Mouse (Mus musculus): ENCODE results near the gene Vmac. TPM values are rescaled to one million over a fixed set of nuclear protein-coding genes. Genes with fewer than 3 reads are reported as not detected.

Vmac gene
- total and polyA plus RNA-seq, 3 experiments = 2.6 to 8.0 TPM; not detected in 1

- no peaks in the 10 kb centered on the region for H3K79me2 ChIP-seq (ENCODE audit: control insufficient read depth, insufficient read depth, low read length, poor library complexity)
- no peaks in the 10 kb centered on the region for H3K4me1 ChIP-seq (ENCODE audit: control insufficient read depth in 1 of 2, insufficient read depth in 2 of 2, low read length in 2 of 2)
- TF ChIP-seq MEF2A (IDR thresholded peaks at IDR 0.05; ENCODE audit: extremely low read depth, insufficient replicate concordance, low read depth, low read length, poor library complexity, severe bottlenecking) (no peak), GATA1 (IDR thresholded peaks at IDR 0.05; ENCODE audit: low read depth, low read length) (no peak), MYB (IDR thresholded peaks at IDR 0.05; ENCODE audit: low read depth, low read length) (no peak), ZKSCAN1 (IDR thresholded peaks at IDR 0.05; ENCODE audit: low read depth, low read length) (no peak), NELFE (IDR thresholded peaks at IDR 0.05; ENCODE audit: low read depth, low read length) (no peak), MYC (IDR thresholded peaks at IDR 0.05; ENCODE audit: low read depth, low read length) (no peak), USF1 (IDR thresholded peaks at IDR 0.05; ENCODE audit: low read depth, low read length) (no peak)
- no peak overlapping the region for H3K27ac ChIP-seq (ENCODE audit: control insufficient read depth, low read depth, low read length)
- H3K36me3 ChIP-seq (ENCODE audit: control insufficient read depth in 1 of 2, insufficient read depth in 2 of 2, low read length in 2 of 2) = no peaks in the 10 kb centered on the region
- no peak for DNase-seq (ENCODE audit: low read depth, low spot score)
- no peak overlapping the region for H3K4me3 ChIP-seq (ENCODE audit: control insufficient read depth in 1 of 2, insufficient read depth in 1 of 2, low read depth in 2 of 2, low read length in 2 of 2)
- no peaks in the 10 kb centered on the region for H3K27me3 ChIP-seq (ENCODE audit: control insufficient read depth in 1 of 2, insufficient read depth in 2 of 2, low read length in 2 of 2)
- H3K9ac ChIP-seq (ENCODE audit: control insufficient read depth, low read depth, low read length, poor library complexity, severe bottlenecking) = no peak overlapping the region
- no peaks in the 10 kb centered on the region for H3K9me3 ChIP-seq (replicated peaks; ENCODE audit: insufficient read depth, low read length)
Measured at GRCm38 (mm10) chr17:56740788-56741160, 23.0 kb upstream of the Vmac start.

GRCm38 (mm10) chr17:56740118-56740787 is 22.4 kb upstream of the Vmac start:
- H3K27me3 ChIP-seq (ENCODE audit: control insufficient read depth in 1 of 2, insufficient read depth in 2 of 2, low read length in 2 of 2) = no peaks in the 10 kb centered on the region
- H3K4me3 ChIP-seq (ENCODE audit: control insufficient read depth in 1 of 2, insufficient read depth in 1 of 2, low read depth in 2 of 2, low read length in 2 of 2) = no peak overlapping the region
- H3K79me2 ChIP-seq (ENCODE audit: control insufficient read depth, insufficient read depth, low read length, poor library complexity) = no peaks in the 10 kb centered on the region
- no peaks in the 10 kb centered on the region for H3K36me3 ChIP-seq (ENCODE audit: control insufficient read depth in 1 of 2, insufficient read depth in 2 of 2, low read length in 2 of 2)
- no peaks in the 10 kb centered on the region for H3K4me1 ChIP-seq (ENCODE audit: control insufficient read depth in 1 of 2, insufficient read depth in 2 of 2, low read length in 2 of 2)
- no peak overlapping the region for H3K27ac ChIP-seq (ENCODE audit: control insufficient read depth, low read depth, low read length)
- TF ChIP-seq MYC (IDR thresholded peaks at IDR 0.05; ENCODE audit: low read depth, low read length) = no peak
- TF ChIP-seq GABPA (IDR thresholded peaks at IDR 0.05; ENCODE audit: low read depth, low read length) = no peak
- TF ChIP-seq MAFK (IDR thresholded peaks at IDR 0.05; ENCODE audit: borderline replicate concordance, low read depth, low read length) = no peak
- no peak for TF ChIP-seq E2F4 (IDR thresholded peaks at IDR 0.05; ENCODE audit: borderline replicate concordance, low read depth, low read length)
- no peak for TF ChIP-seq KAT2A (conservative IDR thresholded peaks at IDR 0.05; ENCODE audit: low read depth, low read length)
- no peak for TF ChIP-seq ZMIZ1 (IDR thresholded peaks at IDR 0.05; ENCODE audit: low read depth, low read length)
- TF ChIP-seq NRF1 (IDR thresholded peaks at IDR 0.05; ENCODE audit: insufficient read depth, low read depth, low read length, poor library complexity, severe bottlenecking) = no peak
- no peak for DNase-seq (ENCODE audit: low read depth, low spot score)
- no peaks in the 10 kb centered on the region for H3K9me3 ChIP-seq (replicated peaks; ENCODE audit: insufficient read depth, low read length)
- H3K9ac ChIP-seq (ENCODE audit: control insufficient read depth, low read depth, low read length, poor library complexity, severe bottlenecking) = no peak overlapping the region

- Histone ChIP-seq H3K9ac (ENCODE audit: control insufficient read depth, low read depth, low read length, poor library complexity, severe bottlenecking) (no peak overlapping the region), H3K9me3 (replicated peaks; ENCODE audit: insufficient read depth, low read length) (no peaks in the 10 kb centered on the region), H3K36me3 (ENCODE audit: control insufficient read depth in 1 of 2, insufficient read depth in 2 of 2, low read length in 2 of 2) (no peaks in the 10 kb centered on the region), H3K79me2 (ENCODE audit: control insufficient read depth, insufficient read depth, low read length, poor library complexity) (no peaks in the 10 kb centered on the region), H3K27ac (ENCODE audit: control insufficient read depth, low read depth, low read length) (no peak overlapping the region), H3K4me3 (ENCODE audit: control insufficient read depth in 1 of 2, insufficient read depth in 1 of 2, low read depth in 2 of 2, low read length in 2 of 2) (no peak overlapping the region), H3K4me1 (ENCODE audit: control insufficient read depth in 1 of 2, insufficient read depth in 2 of 2, low read length in 2 of 2) (no peaks in the 10 kb centered on the region), H3K27me3 (ENCODE audit: control insufficient read depth in 1 of 2, insufficient read depth in 2 of 2, low read length in 2 of 2) (no peaks in the 10 kb centered on the region)
- TF ChIP-seq NELFE (IDR thresholded peaks at IDR 0.05; ENCODE audit: low read depth, low read length) = no peak
- no peak for TF ChIP-seq UBTF (IDR thresholded peaks at IDR 0.05; ENCODE audit: borderline replicate concordance, insufficient read depth, low read depth, low read length)
- no peak for TF ChIP-seq BHLHE40 (IDR thresholded peaks at IDR 0.05; ENCODE audit: borderline replicate concordance, low read depth, low read length)
- no peak for TF ChIP-seq TBP (IDR thresholded peaks at IDR 0.05; ENCODE audit: low read depth, low read length)
- TF ChIP-seq MAFK (IDR thresholded peaks at IDR 0.05; ENCODE audit: borderline replicate concordance, low read depth, low read length) = no peak
- no peak for TF ChIP-seq HCFC1 (IDR thresholded peaks at IDR 0.05; ENCODE audit: low read depth, low read length)
- TF ChIP-seq ELF1 (IDR thresholded peaks at IDR 0.05; ENCODE audit: low read depth, low read length) = no peak
- DNase-seq (ENCODE audit: low read depth, low spot score) = no peak
Measured at GRCm38 (mm10) chr17:56738221-56738620, 20.4 kb upstream of the Vmac start.
